Mouse (Mus musculus): Measurements from ENCODE around the gene Ncdn.

The Ncdn gene

DNA sequence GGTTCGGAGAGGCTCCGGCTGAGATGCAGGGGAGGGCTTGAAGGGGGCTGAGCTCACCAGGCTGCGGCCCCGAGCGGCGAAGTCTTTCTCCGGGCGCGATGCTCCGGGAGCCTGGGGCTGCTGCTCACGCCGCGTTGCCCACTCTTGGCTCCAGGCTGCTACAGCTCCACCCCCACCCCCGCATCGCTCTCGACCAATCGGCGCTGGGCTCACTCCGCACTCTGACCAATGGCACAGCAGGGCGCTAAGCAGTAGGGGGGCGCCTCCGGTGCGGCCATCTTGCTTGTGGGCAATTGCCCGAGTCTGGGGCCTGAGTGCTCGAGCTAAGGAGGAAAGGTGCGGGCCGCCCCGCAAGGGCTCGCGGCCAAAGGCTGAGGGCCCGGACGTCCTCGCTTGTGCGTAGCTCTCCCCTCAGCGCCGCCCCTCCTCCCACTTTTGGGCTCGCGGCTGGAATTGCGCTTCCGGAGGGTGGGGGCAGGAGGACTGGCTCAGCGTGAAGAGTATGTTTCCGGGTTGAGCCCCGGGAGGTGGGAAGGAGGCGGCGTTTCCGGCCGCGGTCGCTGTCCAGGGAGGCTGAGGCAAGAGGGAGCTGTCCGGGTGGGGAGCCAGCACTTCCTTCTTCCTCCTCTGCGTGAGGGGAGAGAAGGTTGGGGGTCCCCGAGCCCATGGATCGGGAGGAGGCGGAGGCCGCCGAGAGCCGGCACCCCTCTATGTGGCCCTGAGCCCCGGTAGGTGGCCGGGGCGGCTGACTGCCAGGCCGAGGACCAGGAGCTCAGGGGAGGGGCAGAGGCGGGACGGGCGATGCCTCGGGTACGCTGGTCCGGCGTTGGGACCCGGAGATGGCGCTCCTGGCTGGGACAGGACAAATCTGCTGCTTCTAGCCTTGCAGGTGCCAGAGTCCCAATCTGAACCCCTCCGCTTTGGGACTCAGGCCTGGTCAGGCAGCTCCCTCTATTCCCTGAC is at the start of gene Ncdn, which contains the start of gene AU040320:
TSS of gene Ncdn (minus strand) at position 171 of the 963 bp plus-strand sequence.
TSS of gene AU040320 (plus strand) at position 277 of the 963 bp plus-strand sequence.
- DNase-seq (ENCODE audit: low read depth) = peak; percentile 96

DNA sequence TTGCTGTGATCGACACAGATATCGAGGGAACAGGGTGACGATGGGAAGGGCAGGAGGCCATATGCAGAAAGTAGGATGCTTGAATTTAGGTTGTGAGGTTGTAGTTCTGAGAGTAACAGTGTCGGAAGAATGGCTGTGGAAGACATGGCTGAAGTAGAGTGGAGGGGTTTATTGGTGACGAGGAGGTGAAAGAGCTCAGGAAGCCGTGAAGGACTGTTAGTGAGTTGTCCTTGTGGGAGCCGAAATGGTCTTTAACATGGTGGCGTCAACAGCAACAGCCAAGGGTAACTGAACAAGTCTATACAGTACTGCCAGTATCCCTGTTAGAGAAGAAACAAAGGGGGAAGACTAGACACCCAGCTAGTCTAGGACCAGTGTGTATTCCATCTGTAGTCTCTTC is 48.9 kb upstream of the Ncdn start:
- no peak for DNase-seq (ENCODE audit: low read depth)

- no peak for DNase-seq (ENCODE audit: low read depth)
These were observed 39.3 kb upstream of the Ncdn start for GRCm38 (mm10) chr4:126792341-126793102.

GRCm38 (mm10) chr4:126782996-126783395 is 29.8 kb upstream of the Ncdn start:
- no peak for DNase-seq (ENCODE audit: low read depth)

DNA sequence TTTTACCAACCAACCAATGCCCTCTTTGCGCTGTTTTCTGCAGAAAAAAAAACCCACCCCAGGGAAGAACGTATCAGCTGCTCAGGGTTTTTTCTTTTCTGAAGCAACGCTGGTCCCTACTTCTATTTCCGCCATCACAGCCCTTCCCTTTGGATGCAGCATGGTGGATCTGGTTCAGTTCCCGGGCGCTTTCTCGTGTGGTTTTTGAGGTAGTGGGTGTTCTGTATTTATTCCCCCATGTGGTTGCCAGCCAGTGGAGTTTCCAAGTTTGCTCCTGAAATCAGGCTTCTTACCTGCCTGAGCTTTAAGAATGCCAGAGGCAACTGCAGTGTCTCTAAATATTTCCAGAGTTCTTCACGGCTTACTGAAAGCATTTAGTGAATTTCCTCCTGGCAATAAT is 29.3 kb upstream of the Ncdn start:
- no peak for DNase-seq (ENCODE audit: low read depth)

GRCm38 (mm10) chr4:126781871-126782270 is 28.6 kb upstream of the Ncdn start:
- no peak for DNase-seq (ENCODE audit: low read depth)

DNA sequence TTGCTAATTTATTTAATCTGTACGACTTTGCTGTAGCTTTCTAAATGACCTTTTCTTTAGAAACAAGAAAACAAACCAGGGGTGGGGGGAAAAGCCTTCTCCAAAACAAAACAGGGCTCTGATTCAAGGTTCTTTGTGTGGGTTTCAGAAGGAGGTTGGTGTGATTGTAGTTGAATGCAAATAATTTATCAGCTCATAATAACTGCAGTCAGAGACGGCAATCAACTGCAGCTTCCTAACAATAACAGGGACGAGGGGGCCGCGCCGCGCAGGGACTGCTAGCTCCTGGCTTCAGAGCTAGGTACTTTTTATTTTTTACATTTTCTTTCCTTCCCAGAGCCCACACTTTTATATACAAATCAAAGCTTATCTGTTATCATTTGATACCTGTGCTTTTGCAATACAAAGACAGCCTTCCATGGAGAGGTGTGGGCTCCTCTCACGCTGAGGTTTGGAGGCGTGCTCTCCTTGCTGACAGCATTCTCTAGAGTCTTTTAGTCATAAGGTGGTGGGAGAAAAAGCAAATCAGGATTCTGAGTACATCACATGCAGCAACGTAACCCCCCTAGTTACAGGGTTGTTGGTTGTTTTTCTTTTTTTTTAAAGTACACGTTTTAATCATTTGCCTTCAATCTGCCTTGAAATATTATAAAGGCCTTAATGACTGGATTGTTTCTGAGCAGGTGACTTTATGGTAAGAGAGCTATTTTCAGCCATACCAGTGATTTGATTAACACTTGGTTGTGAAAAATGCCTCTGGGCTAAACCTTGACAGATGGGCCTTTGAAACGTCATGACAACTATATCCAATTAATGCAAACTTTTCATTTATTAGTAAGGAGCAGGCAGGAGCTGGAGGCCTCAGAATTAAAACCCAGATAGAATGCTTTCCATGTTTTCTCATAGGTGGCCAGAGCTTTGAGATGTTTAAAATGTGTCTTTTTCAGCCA is 26.9 kb upstream of the Ncdn start:
- no peak for DNase-seq (ENCODE audit: low read depth)

DNA sequence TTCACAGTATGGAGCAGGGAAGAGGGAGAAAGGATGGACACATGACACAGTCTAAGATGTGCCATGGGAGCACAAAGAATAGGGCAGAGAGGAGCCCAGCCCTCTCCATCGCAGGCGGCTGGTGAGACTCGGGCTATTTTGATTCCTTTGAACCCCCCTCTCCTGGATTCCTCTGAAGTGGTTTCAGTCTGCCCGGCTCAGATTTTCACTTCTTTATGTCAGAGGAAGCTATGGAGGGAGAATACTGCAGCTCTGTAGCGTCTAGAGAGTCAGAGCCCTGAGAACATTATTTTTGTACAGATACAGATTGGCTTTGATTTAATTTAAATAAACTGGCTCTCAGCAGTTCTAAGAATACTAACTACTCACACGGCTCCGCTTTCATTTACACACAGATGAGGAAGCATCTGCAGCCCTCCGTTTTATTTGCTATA is 25.9 kb upstream of the Ncdn start:
- no peak for DNase-seq (ENCODE audit: low read depth)

DNA sequence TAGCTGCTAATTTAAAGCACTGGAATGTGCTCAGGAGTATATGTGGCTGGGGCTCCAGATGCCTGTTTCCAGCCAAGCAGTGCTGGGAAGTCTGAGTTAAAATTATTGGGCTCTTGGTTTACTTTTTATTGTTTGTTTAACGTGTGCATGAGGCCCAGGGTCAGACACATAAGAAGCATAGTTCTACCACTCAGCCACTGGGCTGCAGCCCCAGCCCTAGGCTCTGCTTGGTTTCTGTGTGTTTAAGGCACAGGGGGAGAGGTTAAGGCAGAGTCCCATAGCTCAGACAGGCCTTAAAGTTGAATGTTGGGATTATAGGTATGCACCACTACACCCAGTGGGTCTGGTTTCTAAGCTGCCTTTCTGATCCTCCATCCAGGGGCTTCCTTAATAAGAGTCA is 21.9 kb upstream of the Ncdn start:
- no peak for DNase-seq (ENCODE audit: low read depth)

GRCm38 (mm10) chr4:126773871-126774270 is 20.6 kb upstream of the Ncdn start:
- DNase-seq (ENCODE audit: low read depth) = no peak

- no peak for DNase-seq (ENCODE audit: low read depth)
These were observed 17.6 kb upstream of the Ncdn start for GRCm38 (mm10) chr4:126770831-126771230.

- DNase-seq (ENCODE audit: low read depth) = no peak
These were observed 16.7 kb upstream of the Ncdn start for GRCm38 (mm10) chr4:126769800-126770563.

DNA sequence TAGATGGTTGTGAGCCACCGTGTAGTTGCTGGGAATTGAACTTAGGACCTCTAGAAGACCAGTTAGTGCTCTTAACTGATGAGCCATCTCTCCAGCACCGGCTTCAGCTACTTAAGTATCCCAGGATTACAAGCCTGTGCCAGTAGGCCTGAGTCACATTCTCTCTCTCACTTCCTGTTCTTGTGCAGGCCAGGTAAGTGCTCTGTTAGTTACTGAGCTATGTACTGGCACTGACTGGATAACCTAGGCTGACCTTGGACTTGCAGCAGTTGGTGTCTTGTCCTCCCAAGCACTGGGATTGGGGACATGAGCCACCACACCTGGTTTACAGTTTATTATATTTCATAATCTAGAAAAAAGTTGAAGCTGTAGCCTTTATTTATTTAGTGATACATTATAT is 10.2 kb upstream of the Ncdn start:
- no peak for DNase-seq (ENCODE audit: low read depth)

DNA sequence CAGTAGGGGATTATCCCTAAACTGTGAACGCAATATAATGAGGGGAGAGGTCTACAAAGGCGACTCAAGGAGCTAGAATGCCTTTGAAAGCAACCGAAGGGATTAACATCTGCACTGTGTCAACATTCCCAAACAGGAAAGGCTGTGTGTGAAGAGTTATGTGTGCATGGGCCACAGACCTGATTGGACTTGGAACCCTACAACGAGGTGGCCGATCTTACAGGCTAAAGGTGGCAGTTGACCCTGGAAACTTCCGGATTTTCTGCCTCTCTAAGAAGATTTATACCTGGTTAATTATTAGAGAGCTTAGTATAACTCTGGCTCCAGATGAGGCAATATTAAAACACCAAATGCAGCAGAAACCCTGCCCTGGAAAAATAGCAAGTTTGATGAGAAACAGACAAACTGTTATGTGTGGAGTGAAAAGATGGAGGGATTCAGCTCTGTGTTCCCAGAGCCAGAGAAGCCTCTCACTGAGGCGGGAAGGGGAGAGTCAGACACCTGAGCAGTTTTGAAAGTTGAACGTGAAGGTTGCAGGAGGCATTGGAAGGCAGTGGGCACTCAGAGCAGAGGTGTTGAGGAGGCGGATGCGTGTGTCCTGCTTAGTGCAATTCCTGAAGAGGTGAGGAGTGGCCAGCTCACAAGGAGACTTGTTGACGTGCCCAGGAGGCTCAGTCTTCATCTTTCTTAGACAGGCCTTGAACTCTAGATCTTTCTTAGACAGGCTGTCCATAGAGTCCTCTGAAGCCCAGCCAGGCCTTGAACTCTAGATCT is 9.5 kb upstream of the Ncdn start:
- no peak for DNase-seq (ENCODE audit: low read depth)

- no peak for DNase-seq (ENCODE audit: low read depth)
These were observed 6.2 kb upstream of the Ncdn start for GRCm38 (mm10) chr4:126759435-126759834.

DNA sequence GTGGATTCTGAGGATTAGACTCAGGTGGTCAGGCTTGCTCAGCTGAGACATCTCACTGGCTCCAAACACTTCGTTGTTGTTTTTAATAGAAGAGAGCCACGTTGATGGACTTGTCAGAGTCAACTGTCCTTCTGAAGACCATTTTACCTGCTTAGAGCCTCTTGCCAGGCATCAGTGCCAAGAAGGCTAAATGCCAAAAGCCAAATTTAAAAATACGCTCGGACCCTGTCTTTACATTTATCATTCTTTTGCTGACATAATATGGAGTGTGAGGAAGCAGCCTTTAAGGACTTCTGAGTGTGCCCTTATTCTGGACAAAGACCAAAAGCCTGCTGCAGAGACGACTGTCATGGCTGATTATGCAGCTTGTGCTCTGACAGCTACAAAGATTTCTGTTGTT is 5.1 kb upstream of the Ncdn start:
- DNase-seq (ENCODE audit: low read depth) = no peak

GRCm38 (mm10) chr4:126756766-126757165 is 3.5 kb upstream of the Ncdn start:
- DNase-seq (ENCODE audit: low read depth) = no peak

- DNase-seq (ENCODE audit: low read depth) = no peak
These were observed 1.6 kb upstream of the Ncdn start for GRCm38 (mm10) chr4:126754736-126755374.

DNA sequence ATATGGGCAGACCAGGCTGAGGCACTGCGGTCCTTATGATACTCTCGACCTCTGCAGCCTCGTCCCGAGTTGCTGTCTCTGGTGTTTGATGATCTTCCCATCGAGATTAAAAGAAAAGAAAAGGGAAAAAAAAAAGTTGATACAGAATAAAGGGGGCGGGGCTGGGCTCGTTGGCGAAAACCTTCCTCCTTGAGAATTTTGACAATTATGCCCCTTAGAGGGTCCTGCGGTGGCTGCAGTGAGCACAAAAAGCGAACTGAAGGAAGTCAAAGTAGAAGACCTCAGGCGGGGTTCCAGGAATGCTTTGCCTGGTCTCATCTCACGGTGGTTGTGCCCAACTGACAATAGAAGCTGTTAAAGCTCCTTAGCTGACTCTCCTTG is 983 bp upstream of the Ncdn start:
- no peak for DNase-seq (ENCODE audit: low read depth)

Data from naive thymus-derived CD4-positive, alpha-beta T cell, adult 2 months (primary cell).